Mouse (Mus musculus) urinary bladder, postnatal 14 days (tissue): Measurements from ENCODE around the gene Olfr1357.
A peak's percentile ranks its signal among the peaks of the same experiment; 100 is the strongest.

Experiments
- DNase-seq: peaks from one replicate; pipeline ENCODE4 v3.0.0; 2021; ENCODE audit warnings: low spot score

Olfr1357 gene

DNA sequence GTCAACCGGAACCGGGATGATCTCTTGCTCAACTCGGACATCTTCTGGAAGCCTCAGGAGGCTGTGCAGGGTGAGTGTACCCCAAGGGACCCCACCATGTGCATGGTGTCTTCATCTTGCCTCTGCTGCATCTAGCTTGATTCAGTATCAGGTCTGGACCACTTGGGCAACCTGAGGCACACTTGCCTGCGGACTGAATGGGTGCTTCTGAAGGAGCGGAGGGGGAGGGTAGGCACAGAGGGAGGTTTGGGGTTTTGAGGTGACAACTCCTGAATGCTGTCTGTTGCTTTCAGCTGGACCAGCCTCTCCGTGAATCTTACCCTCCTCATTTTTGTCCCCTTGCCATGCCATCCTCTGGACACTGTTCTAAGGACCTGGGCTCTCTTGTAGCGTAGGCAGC lies 36.8 kb downstream of the Olfr1357 start:
- no peak for DNase-seq

- no peak for DNase-seq
Observed at GRCm38 (mm10) chr10:78578204-78578603, 39.7 kb downstream of the Olfr1357 start.

- DNase-seq: no peak
Observed at GRCm38 (mm10) chr10:78576435-78577184, 41.3 kb downstream of the Olfr1357 start.

- DNase-seq: peak; percentile 62
Observed at GRCm38 (mm10) chr10:78575690-78576089, 42.2 kb downstream of the Olfr1357 start.

GRCm38 (mm10) chr10:78575105-78575632 lies 42.7 kb downstream of the Olfr1357 start:
- no peak for DNase-seq

DNA sequence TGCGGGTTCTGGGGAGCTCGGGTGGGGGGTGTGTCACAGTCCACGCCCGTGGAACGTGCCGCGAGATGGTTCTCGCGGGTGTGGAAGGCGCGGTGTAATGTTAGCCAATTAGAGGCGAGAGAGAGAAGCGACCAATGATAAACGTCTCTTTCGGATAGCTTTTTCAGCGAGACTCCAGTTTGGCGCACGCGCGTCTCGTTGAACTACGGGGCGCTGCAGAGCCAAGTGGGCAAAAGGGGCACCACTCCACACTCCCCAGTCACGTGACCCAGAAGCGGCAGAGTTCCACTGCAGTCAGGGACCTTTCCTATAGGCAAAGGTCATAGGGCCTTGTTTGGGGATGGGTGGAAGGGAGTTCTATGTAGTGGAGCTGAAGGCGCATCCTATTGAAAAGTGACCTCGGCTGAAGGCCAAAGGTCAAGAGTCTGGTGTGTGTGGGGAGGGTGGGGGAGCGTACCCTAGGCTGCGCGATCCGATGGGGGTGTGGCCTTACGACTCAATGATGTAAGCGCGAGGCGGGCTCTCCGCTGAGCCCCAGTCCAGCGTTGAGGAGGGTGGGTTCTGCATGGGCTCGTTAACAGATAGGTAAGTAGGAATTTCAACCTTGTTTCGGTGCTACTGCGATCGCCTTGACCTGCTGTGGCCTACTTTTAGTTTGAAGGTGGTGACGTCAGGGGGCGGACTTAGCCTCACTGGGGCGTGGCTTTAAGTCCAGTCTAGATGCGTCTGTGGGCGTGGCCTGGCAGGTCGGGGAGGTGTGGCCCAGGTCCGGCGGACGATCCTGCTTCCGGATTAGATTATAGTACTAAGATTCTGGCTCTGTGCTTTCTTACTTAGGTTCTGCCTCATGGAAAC lies 43.4 kb downstream of the Olfr1357 start, which contains the start of gene Ilvbl:
Gene Ilvbl, plus strand, starts transcription at position 97 of the 855 bp plus-strand sequence.
- DNase-seq: peak; percentile 97

DNA sequence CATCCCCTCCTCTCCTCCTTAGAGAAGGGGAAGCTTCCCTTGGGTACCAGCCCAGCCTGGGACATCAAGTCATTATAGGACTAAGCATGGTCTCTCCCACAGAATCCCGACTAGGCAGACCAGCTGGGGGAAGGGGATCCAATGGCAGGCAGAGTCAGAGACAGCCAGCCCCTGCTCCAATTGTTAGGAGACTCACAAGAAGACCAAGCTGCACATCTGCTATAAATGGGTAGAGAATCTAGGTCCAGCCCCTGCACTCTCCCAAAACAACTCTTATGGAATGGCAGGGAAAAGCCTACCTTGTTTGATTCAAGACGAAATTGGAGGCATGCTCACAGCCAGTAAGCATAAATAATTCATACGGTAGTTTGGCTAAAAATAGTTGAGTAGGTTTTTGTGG lies 44.6 kb downstream of the Olfr1357 start:
- DNase-seq: no peak

GRCm38 (mm10) chr10:78570897-78571296 lies 47.0 kb downstream of the Olfr1357 start:
- no peak for DNase-seq

DNA sequence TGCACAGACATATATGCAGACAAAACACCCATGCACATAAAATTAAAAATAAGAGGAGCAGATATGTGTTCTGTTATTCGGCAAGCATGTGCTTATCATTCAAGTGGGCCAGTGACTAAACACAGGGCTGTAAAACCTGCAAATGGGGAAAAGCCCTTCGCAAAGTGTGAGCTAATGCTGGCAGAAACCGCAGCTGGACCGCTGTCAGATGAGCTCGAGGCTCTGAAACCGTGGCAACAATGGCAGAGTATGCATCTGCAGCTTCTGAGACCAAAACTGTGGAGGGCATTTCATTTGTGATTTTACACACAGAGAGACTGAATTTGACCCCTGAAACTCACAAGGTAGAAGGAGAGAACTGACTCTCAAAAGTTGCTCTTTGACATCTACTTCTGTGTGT lies 47.5 kb downstream of the Olfr1357 start:
- no peak for DNase-seq

- DNase-seq: no peak
Observed at GRCm38 (mm10) chr10:78569686-78570085, 48.2 kb downstream of the Olfr1357 start.

GRCm38 (mm10) chr10:78569191-78569590 lies 48.7 kb downstream of the Olfr1357 start:
- no peak for DNase-seq

DNA sequence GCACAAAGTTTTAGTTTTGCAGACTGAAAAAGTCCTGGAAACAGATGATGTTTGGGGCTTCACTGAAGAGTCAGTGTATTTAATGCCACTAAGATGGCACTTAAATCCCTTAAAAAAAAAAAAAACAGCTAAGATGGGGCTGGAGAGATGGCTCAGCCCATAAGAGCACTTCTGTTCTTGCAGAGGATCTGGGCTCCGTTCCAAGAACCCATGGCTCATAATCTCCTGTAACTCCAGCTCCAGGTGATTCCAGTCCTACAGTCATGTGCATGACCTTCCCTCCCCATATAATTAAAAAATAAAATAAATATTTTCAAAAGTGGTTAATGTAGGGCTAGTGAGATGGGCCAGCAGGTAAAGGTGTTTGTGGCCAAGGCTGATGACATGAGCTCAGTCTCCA lies 52.8 kb downstream of the Olfr1357 start:
- no peak for DNase-seq
